ENCODE assay signal across 19 mouse cellular contexts in the genomic region with DNA sequence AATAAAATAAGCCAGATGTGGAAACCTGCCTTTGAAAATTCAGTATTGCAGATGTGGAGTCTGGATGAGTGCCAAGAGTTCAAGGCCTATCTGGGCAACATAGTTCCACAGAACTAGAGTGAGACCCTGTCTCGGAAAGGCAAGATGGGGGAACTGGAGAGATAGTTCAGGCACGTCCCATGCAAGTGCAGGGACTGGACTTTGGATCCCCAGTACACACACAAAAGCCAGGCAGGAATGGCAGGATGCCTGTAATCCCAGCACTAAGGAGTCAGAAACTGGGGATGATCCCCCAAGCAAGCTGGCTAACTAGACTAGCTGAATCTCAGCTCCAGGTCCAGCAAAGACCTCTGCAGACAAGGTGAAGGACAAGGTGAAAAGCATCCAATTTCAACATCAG.
"Had no signal": no experiment of that assay in that cellular context is flagged by ENCODE, and none has a peak within 500 bp of the region (broad histone marks: within the 10 kb centered on the region; RNA-seq: fewer than 3 reads in every experiment).

No protein-coding gene starts in this region.

- DNase-seq: lung, adult 18-20 months; lung, embryonic 14.5 days; lung, postnatal 10 days; lung, postnatal 4 days; midbrain, embryonic 14.5 days; retina, postnatal 1 day; right cerebral cortex, adult 18-20 months; right cerebral cortex, postnatal 25 days; right cerebral cortex, postnatal 4 days; spleen, adult 18-20 months; thymus, adult 18-20 months; thymus, postnatal 14 days; thymus, postnatal 36 days had no signal

- H3K9ac ChIP-seq: liver, embryonic 15.5 days; lung, embryonic 14.5 days; midbrain, embryonic 12.5 days; neural tube, embryonic 13.5 days; neural tube, embryonic 15.5 days had no signal

- H3K4me3 ChIP-seq: liver, embryonic 15.5 days; midbrain, embryonic 10.5 days; midbrain, embryonic 12.5 days; myocyte; neural tube, embryonic 13.5 days; neural tube, embryonic 15.5 days had no signal

- H3K27me3 ChIP-seq: liver, embryonic 15.5 days; midbrain, embryonic 12.5 days; neural tube, embryonic 13.5 days; neural tube, embryonic 15.5 days had no signal

- H3K36me3 ChIP-seq: liver, embryonic 15.5 days; midbrain, embryonic 10.5 days; midbrain, embryonic 12.5 days; neural tube, embryonic 13.5 days; neural tube, embryonic 15.5 days had no signal

- H3K27ac ChIP-seq: liver, embryonic 15.5 days; midbrain, embryonic 10.5 days; midbrain, embryonic 12.5 days; neural tube, embryonic 13.5 days; neural tube, embryonic 15.5 days had no signal

- H3K4me1 ChIP-seq: midbrain, embryonic 10.5 days; midbrain, embryonic 12.5 days had no signal
